Mouse (Mus musculus): ENCODE measurements around the gene Rab31.

DNA sequence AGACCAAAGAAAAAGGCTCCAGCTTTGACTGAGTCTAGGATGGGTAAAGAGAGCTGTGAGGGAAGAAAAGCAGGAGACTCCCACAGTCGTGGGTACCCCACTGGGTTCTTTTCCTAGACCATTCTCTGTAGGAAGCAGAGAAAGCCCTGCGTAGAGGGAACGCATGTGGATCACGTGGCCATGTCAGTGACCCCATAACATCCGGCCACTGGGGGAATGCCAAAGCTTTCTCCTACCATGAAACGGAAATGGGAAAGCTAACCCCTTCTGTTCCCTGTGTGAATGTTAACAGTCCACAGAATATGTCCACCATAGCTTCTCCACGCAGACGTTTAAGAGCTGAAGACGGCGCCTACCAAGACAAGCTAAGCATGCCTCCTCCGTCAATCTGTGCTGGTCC lies 62.0 kb downstream of the Rab31 start:
- TF ChIP-seq CTCF (IDR thresholded peaks at IDR 0.05; ENCODE audit: borderline replicate concordance, control insufficient read depth, extremely low read depth, insufficient read depth, low read length, poor library complexity) (no peak), POLR2A (IDR thresholded peaks at IDR 0.05; ENCODE audit: control insufficient read depth, extremely low read depth, insufficient read depth, low read length, poor library complexity) (no peak)

Data from thymus, adult 2 months (tissue).